Mouse (Mus musculus) stomach, postnatal 0 days (tissue): ENCODE results near the gene 9330182O14Rik. TPM values are rescaled to one million over a fixed set of nuclear protein-coding genes. Genes with fewer than 3 reads are reported as not detected.

Experiments
- ATAC-seq: fragments of 200-750 bp; cut with Nextera tagmentation; 2 replicates; pipeline ENCODE4 v1.8.0; 2017; ENCODE audit not compliant: low FRiP score, low TSS enrichment
- DNase-seq: peaks from one replicate; pipeline ENCODE4 v3.0.0-alpha.2; 2016; ENCODE audit warnings: low spot score
- H3K27ac ChIP-seq: fragments of 300-500 bp; sonication (generic); replicated peaks from 2 replicates; pipeline ENCODE4 v1.5.1; 2014; ENCODE audit warnings: mild to moderate bottlenecking, control low read depth
- H3K27me3 ChIP-seq: fragments of 300-500 bp; sonication (generic); 2 replicates; pipeline ENCODE4 v1.6.1; 2014; ENCODE audit warnings: low read length; ENCODE audit not compliant: control insufficient read depth, insufficient read depth
- H3K36me3 ChIP-seq: fragments of 300-500 bp; sonication (generic); 2 replicates; pipeline ENCODE4 v1.6.1; 2014; ENCODE audit warnings: low read length, mixed read lengths; ENCODE audit not compliant: control insufficient read depth, insufficient read depth
- H3K4me1 ChIP-seq: fragments of 300-500 bp; sonication (generic); replicated peaks from 2 replicates; pipeline ENCODE4 v1.6.1; 2014; ENCODE audit warnings: antibody characterized with exemption; ENCODE audit not compliant: control insufficient read depth, insufficient read depth
- H3K4me2 ChIP-seq: fragments of 300-500 bp; sonication (generic); replicated peaks from 2 replicates; pipeline ENCODE4 v1.6.1; 2014; ENCODE audit warnings: low read depth, mild to moderate bottlenecking, control low read depth, moderate library complexity
- H3K4me3 ChIP-seq: fragments of 300-500 bp; sonication (generic); 2 replicates; pipeline ENCODE4 v1.5.1; 2014; ENCODE audit warnings: low read depth, low read length, control low read depth
- H3K9ac ChIP-seq: fragments of 300-500 bp; sonication (generic); 2 replicates; pipeline ENCODE4 v1.6.1; 2014; ENCODE audit warnings: mild to moderate bottlenecking, low read length, control low read depth, mixed read lengths
- H3K9me3 ChIP-seq: fragments of 300-500 bp; sonication (generic); 2 replicates; pipeline ENCODE4 v1.6.1; 2016; ENCODE audit warnings: low read length; ENCODE audit not compliant: control insufficient read depth
- CTCF ChIP-seq: IDR thresholded peaks from 2 replicates; pipeline ENCODE4 v1.5.1; 2016; ENCODE audit warnings: antibody characterized with exemption, low read depth, mild to moderate bottlenecking, moderate library complexity
- EP300 ChIP-seq: optimal IDR thresholded peaks from 2 replicates; pipeline ENCODE3; 2016; ENCODE audit warnings: antibody characterized with exemption
- WGBS: fragments of 180-500 bp; shearing (Covaris S2); extraction: QIAGEN DNeasy Blood & Tissue Kit; methylation state at CpG from one replicate; pipeline ENCODE4 v1.1.7; 2014; 5-methylcytosine and 5-hydroxymethylcytosine counted together
- polyA plus RNA-seq: library from polyadenylated mRNA; unstranded; fragments of >200 nt; fragmentation: Nextera tagmentation; extraction: Ambion mirVana; gene quantifications from 2 replicates; pipeline ENCODE4 v1.2.1, GENCODE M21; 2015

9330182O14Rik gene
- polyA plus RNA-seq, result 0.17 and 0.71 TPM in 2 replicates

DNA sequence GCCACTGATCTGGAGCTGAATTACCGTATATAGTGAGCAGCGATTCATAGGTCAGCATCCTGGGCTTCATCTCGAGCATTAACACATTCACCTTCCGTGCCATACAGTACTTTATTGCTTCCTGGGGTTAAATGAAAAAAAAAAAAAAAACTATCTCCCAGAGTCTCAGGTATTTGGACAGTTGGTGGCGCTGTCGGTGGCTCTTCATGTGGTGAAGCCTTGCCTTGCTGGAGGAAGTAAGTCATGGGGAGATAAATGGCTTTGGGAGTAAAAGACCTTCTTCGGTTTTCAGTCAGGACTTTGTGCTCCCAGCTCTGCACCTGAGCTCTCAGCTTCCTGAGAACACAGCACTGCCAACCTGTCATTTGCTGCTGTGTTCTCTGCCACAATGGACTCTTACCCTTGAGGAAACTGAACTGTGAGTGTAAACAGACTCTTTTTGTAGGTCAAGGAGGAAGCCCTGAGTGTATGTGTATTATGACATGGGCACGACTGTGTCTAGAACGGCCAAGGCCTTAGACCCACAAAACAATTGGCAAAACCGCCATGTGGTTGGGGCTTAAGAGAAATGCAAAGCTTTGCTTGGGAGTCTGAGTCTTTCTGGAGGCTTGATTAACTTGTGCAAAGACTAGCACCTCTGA, at the start of gene 9330182O14Rik:
TSS of gene 9330182O14Rik (plus strand) at position 214 of the 641 bp plus-strand sequence.
- DNase-seq, result peak; percentile 37
- TF ChIP-seq EP300 (no peak), CTCF (peak; percentile 49)
- Histone ChIP-seq H3K9ac (no peak within 1 kb of the TSS), H3K27ac (no peak within 1 kb of the TSS), H3K9me3 (no peaks in the 10 kb centered on the region), H3K27me3 (no peaks in the 10 kb centered on the region), H3K4me1 (no peaks in the 10 kb centered on the region), H3K4me3 (no peak within 1 kb of the TSS), H3K4me2 (no peak within 1 kb of the TSS), H3K36me3 (no peaks in the 10 kb centered on the region)
- WGBS, result 52% methylated on average over 10 of the region's 10 CpGs
- peak; percentile 93 for ATAC-seq

DNA sequence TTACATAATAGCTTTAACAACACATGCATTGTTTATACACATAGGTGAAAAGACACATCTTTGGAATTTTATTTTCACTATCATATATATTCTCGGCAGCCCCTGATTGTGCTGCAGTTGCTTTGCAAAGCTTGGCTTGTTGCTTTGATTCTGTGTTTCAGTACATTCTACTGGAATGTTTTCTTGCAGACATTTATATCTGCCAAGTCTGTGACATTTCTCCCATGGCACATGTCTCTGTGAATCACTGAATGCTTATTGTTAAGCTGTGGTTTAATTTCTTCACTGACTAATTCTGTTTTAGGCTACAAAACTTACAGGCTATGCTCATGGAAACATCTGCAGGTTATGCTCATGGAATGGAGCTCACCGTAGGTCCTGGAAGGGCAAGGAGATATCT, 30.9 kb upstream of the 9330182O14Rik start:
- TF ChIP-seq CTCF (no peak), EP300 (no peak)
- H3K9ac ChIP-seq, result no peak overlapping the region
- 77% methylated on average over 2 of the region's 2 CpGs for WGBS

DNA sequence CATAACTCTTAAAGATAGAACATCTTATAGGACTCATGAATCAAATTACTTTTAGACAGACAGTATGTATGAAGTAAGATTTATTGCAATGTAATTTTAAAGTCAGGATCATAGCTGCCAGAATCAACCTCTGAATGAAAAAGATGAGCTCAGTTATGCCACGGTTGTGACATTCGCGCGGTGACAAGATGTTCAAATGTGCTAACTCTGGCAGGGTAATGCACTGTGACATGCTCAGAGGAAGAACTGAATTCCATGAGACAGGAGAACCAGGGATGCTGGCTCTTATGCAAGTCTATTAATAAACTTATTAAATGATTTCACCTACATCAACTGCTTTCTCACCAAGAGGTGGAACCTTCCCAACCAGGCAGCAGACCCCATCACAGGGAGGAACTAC, 28.5 kb upstream of the 9330182O14Rik start:
- H3K36me3 ChIP-seq, result no peaks in the 10 kb centered on the region
- H3K9me3 ChIP-seq, result no peaks in the 10 kb centered on the region
- H3K4me2 ChIP-seq, result no peak overlapping the region
- no peaks in the 10 kb centered on the region for H3K27me3 ChIP-seq
- TF ChIP-seq EP300, result no peak
- TF ChIP-seq CTCF, result no peak
- no peak overlapping the region for H3K27ac ChIP-seq
- no peak for ATAC-seq
- no peak overlapping the region for H3K9ac ChIP-seq
- no peaks in the 10 kb centered on the region for H3K4me1 ChIP-seq
- WGBS, result 77% methylated on average over 4 of the region's 4 CpGs
- no peak for DNase-seq
- no peak overlapping the region for H3K4me3 ChIP-seq

More for the DNA sequence above, 30.9 kb upstream of the 9330182O14Rik start:
- no peak for ATAC-seq
- Histone ChIP-seq H3K4me2 (no peak overlapping the region), H3K4me1 (no peaks in the 10 kb centered on the region), H3K27me3 (no peaks in the 10 kb centered on the region), H3K27ac (no peak overlapping the region), H3K4me3 (no peak overlapping the region), H3K36me3 (no peaks in the 10 kb centered on the region), H3K9me3 (no peaks in the 10 kb centered on the region)
- no peak for DNase-seq

DNA sequence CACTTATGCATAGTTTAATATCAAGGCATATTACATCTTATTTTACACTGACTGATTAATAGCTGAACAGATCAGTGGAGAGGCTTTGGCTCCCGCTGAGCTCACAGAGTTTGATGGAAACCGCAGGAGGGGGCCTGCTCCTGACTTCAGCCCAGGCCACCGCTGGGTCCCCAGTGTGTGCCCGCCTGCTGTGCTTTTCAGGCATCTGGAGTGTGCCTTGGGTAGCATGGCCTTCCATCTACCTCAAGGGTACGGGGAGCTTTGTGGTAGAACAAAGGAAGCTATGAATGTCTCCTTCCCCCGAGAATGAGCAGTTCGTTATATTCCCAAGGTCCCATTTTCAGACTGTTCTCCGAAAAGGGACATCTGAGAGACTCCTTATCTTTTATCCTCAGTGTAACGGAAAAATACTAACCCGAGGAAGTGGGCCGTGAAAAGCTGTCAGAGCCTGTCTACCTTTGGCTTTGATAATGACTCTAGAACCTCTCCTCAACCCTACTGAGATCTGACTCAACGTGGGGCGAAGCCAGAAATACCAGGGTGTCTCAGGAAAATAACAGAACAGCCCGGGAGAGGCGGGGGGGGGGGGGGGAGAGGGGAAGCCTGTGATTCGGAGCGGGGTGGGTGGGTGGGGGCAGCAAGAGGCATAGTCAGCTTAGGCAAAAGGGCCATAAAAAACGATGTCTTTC, 20.1 kb upstream of the 9330182O14Rik start:
- ATAC-seq (no peak), DNase-seq (no peak)
- Histone ChIP-seq H3K4me1 (no peaks in the 10 kb centered on the region), H3K9me3 (no peaks in the 10 kb centered on the region), H3K9ac (no peak overlapping the region), H3K4me2 (no peak overlapping the region), H3K36me3 (no peaks in the 10 kb centered on the region), H3K27ac (no peak overlapping the region), H3K4me3 (no peak overlapping the region), H3K27me3 (no peaks in the 10 kb centered on the region)
- 55% methylated on average over 17 of the region's 18 CpGs for WGBS
- no peak for TF ChIP-seq CTCF
- TF ChIP-seq EP300, result no peak

DNA sequence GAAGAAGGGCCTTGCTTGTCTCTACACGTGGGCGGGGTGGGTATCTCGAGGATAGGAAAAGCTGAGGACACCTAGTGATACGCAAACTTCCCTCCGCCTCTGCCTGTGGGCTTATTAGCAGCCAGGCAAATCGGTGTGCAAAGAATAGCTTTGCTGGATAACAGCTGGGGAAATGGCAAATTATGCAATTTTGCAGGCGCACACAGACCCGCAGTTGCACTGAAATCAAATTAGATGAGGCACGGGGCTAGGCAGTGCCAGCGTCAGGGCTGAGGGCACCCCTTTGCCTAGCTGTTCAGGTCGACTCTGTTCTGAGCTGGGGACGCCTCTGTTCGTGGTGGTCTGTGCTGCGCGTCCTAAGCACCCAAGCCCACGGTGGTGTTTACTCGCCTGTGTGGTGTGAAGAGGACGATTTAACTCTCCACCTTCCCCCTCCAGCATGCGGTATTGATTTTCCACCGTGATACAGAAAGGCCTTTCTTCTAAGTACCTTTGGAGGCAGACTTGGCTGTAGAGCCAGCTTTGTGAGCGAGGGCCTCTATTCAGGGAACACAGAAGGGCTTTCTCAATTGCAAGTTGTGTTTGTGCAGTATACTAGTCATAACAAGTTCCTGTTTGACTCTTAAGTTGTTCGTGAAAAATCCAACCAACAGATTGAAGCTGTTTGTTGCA, 19.4 kb upstream of the 9330182O14Rik start:
- Histone ChIP-seq H3K27ac (peak overlapping the region; percentile 46; the same call in 1 of the 2 replicates), H3K4me3 (no peak overlapping the region), H3K9ac (no peak overlapping the region), H3K4me1 (no peaks in the 10 kb centered on the region), H3K36me3 (no peaks in the 10 kb centered on the region), H3K27me3 (no peaks in the 10 kb centered on the region), H3K9me3 (no peaks in the 10 kb centered on the region), H3K4me2 (no peak overlapping the region)
- DNase-seq (no peak), ATAC-seq (no peak)
- 40% methylated on average over 22 of the region's 22 CpGs for WGBS
- TF ChIP-seq CTCF (no peak), EP300 (no peak)

GRCm38 (mm10) chr15:40116396-40116795, 17.8 kb upstream of the 9330182O14Rik start:
- WGBS, result 91% methylated on average over 3 of the region's 3 CpGs
- no peak overlapping the region for H3K9ac ChIP-seq
- H3K4me3 ChIP-seq, result no peak overlapping the region
- TF ChIP-seq CTCF, result no peak
- no peak overlapping the region for H3K27ac ChIP-seq
- no peaks in the 10 kb centered on the region for H3K4me1 ChIP-seq
- ATAC-seq, result no peak
- H3K36me3 ChIP-seq, result no peaks in the 10 kb centered on the region
- H3K4me2 ChIP-seq, result no peak overlapping the region
- DNase-seq, result no peak
- H3K9me3 ChIP-seq, result no peaks in the 10 kb centered on the region
- H3K27me3 ChIP-seq, result no peaks in the 10 kb centered on the region
